In genomic region chr13:70650011-70650436, GRCm38 (mm10) we compare ENCODE assay signal across 10 mouse cellular contexts. TPM values are rescaled to one million over a fixed set of nuclear protein-coding genes. Genes with fewer than 3 reads are reported as not detected.
DNase-seq lines count a peak whose midpoint lies in the region; ATAC-seq and TF ChIP-seq lines count a peak whose summit lies in the region.
"Had no signal": no experiment of that assay in that cellular context is flagged by ENCODE, and none has a peak within 500 bp of the region (broad histone marks: within the 10 kb centered on the region; RNA-seq: fewer than 3 reads in every experiment).

No protein-coding gene starts in this region.

- no peak overlapping the region for H3K4me2 ChIP-seq in liver, embryonic 13.5 days
- no peak overlapping the region for H3K4me2 ChIP-seq in hindbrain, postnatal 0 days (ENCODE audit: low read depth, low read length)

- no peaks in the 10 kb centered on the region for H3K36me3 ChIP-seq in C2C12 (ENCODE audit: control insufficient read depth, insufficient read depth)
- no peaks in the 10 kb centered on the region for H3K36me3 ChIP-seq in kidney, adult 2 months (ENCODE audit: control insufficient read depth, insufficient read depth, low read length)
- H3K36me3 ChIP-seq in liver, embryonic 13.5 days, result no peaks in the 10 kb centered on the region
- H3K36me3 ChIP-seq in hindbrain, postnatal 0 days (ENCODE audit: insufficient read depth, low read length), result no peaks in the 10 kb centered on the region
- H3K36me3 ChIP-seq: midbrain, embryonic 10.5 days had no signal

- peak; percentile 63; the same call in 1 of the 2 replicates for ATAC-seq in liver, embryonic 13.5 days (ENCODE audit: low read depth)
- no peak; the same call in 1 of the 2 replicates for ATAC-seq in hindbrain, postnatal 0 days

- H3ac ChIP-seq in C2C12 (ENCODE audit: control insufficient read depth, insufficient read length, low read depth), result no peak overlapping the region

- H3K9ac ChIP-seq in liver, embryonic 13.5 days, result no peak overlapping the region
- H3K9ac ChIP-seq in hindbrain, postnatal 0 days (replicated peaks; ENCODE audit: low read length), result no peak overlapping the region

- H3K4me3 ChIP-seq in C2C12 (ENCODE audit: insufficient read depth, poor library complexity, severe bottlenecking), result no peak overlapping the region
- H3K4me3 ChIP-seq in kidney, adult 2 months (ENCODE audit: insufficient read depth, low read depth, low read length), result no peak overlapping the region
- no peak overlapping the region for H3K4me3 ChIP-seq in liver, embryonic 13.5 days (replicated peaks)
- no peak overlapping the region for H3K4me3 ChIP-seq in hindbrain, postnatal 0 days (ENCODE audit: low read length)
- H3K4me3 ChIP-seq: midbrain, embryonic 10.5 days had no signal

- WGBS in kidney, adult 2 months, result 52% methylated on average over 3 of the region's 3 CpGs
- 24% methylated on average over 3 of the region's 3 CpGs for WGBS in liver, embryonic 13.5 days (ENCODE audit: insufficient replicate concordance)
- 56% methylated on average over 3 of the region's 3 CpGs for WGBS in hindbrain, postnatal 0 days

- no peaks in the 10 kb centered on the region for H3K9me3 ChIP-seq in liver, embryonic 13.5 days (replicated peaks)
- no peaks in the 10 kb centered on the region for H3K9me3 ChIP-seq in hindbrain, postnatal 0 days (ENCODE audit: low read length)
- H3K9me3 ChIP-seq: midbrain, embryonic 10.5 days had no signal

- no peaks in the 10 kb centered on the region for H3K79me2 ChIP-seq in C2C12 (ENCODE audit: control insufficient read depth, insufficient read depth)

- intact Hi-C loops in gastrocnemius, postnatal 14 days (cut with DNase I; ENCODE audit: low total_unique reads), result no loop called here

- TF ChIP-seq CTCF in C2C12 (IDR thresholded peaks at IDR 0.05; ENCODE audit: control insufficient read depth, insufficient read depth, insufficient read length), result no peak
- no peak for TF ChIP-seq CTCF in kidney, adult 2 months (conservative IDR thresholded peaks at IDR 0.05; ENCODE audit: insufficient read depth, insufficient read length, low read depth, low read length)
- no peak for TF ChIP-seq CTCF in hindbrain, postnatal 0 days (IDR thresholded peaks at IDR 0.05; ENCODE audit: low read depth)

- H3K27ac ChIP-seq in kidney, adult 2 months (ENCODE audit: insufficient read depth, low read depth, low read length), result peak overlapping the region; percentile 13; the same call in 1 of the 2 replicates
- H3K27ac ChIP-seq in liver, embryonic 13.5 days, result no peak overlapping the region
- no peak overlapping the region for H3K27ac ChIP-seq in hindbrain, postnatal 0 days

- H3K4me1 ChIP-seq in kidney, adult 2 months (ENCODE audit: control insufficient read depth, insufficient read depth, low read length), result peaks cover 3% of the 10 kb centered on the region; the same call in 1 of the 2 replicates
- H3K4me1 ChIP-seq in liver, embryonic 13.5 days (replicated peaks), result no peaks in the 10 kb centered on the region
- H3K4me1 ChIP-seq in hindbrain, postnatal 0 days (ENCODE audit: insufficient read depth, low read length), result no peaks in the 10 kb centered on the region

- no peaks in the 10 kb centered on the region for H3K27me3 ChIP-seq in C2C12 (ENCODE audit: control insufficient read depth, insufficient read depth, insufficient read length)
- no peaks in the 10 kb centered on the region for H3K27me3 ChIP-seq in kidney, adult 2 months (replicated peaks; ENCODE audit: control insufficient read depth, insufficient read depth, low read length)
- no peaks in the 10 kb centered on the region for H3K27me3 ChIP-seq in liver, embryonic 13.5 days
- no peaks in the 10 kb centered on the region for H3K27me3 ChIP-seq in hindbrain, postnatal 0 days (ENCODE audit: insufficient read depth, low read length)

- DNase-seq in adrenal gland, postnatal 10 days, result peak; percentile 59
- peak; percentile 79 for DNase-seq in kidney, adult 2 months
- DNase-seq in liver, embryonic 13.5 days, result no peak
- no peak for DNase-seq in MN1 (ENCODE audit: low spot score)
- no peak for DNase-seq in spleen, adult 18-20 months
- DNase-seq in gastrocnemius, postnatal 14 days, result no peak
- DNase-seq in hindbrain, postnatal 0 days (ENCODE audit: low spot score), result no peak
- DNase-seq: cerebellum, adult 2 months had no signal

- H3K79me3 ChIP-seq in C2C12 (ENCODE audit: low read depth), result no peaks in the 10 kb centered on the region

- TF ChIP-seq POLR2A in kidney, adult 2 months (IDR thresholded peaks at IDR 0.05; ENCODE audit: low read depth, low read length), result no peak

TF ChIP-seq in C2C12, 6 proteins besides CTCF, POLR2A, EP300 and RAD21:
- peak; percentile 37 for TF ChIP-seq MYOD1 (IDR thresholded peaks at IDR 0.05; ENCODE audit: control insufficient read depth, insufficient read length, low read depth)
- no peak for TF ChIP-seq USF1 (IDR thresholded peaks at IDR 0.05; ENCODE audit: low read depth)

RNA-seq across cellular contexts. Expression of gene Ice1, which starts 12.6 kb away (rescaled TPM):
- 11.2 TPM for polyA plus RNA-seq in C2C12 (2012; fragmentation: generic; extraction: Trizol)
- total RNA-seq in adrenal gland, postnatal 10 days (2021), result 10 to 100 TPM; 22.5 to 31.4 TPM
- 15.4 and 17.1 TPM in 2 replicates for polyA plus RNA-seq in kidney, adult 2 months (2012; rRNA removed)
- polyA plus RNA-seq in liver, embryonic 13.5 days (2015; fragmentation: Nextera tagmentation; extraction: Ambion mirVana), result 4.9 and 5.4 TPM in 2 replicates
- total RNA-seq in gastrocnemius, postnatal 14 days (2021), result 10 to 100 TPM; 16.3 to 17.9 TPM
- 59.7 and 60.1 TPM in 2 replicates for total RNA-seq in hindbrain, postnatal 0 days (2014; rRNA removed)
- polyA plus RNA-seq in hindbrain, postnatal 0 days (2015; fragmentation: Nextera tagmentation; extraction: Ambion mirVana), result 18.7 and 21.5 TPM in 2 replicates

Comparison
In these comparisons a context has a peak if more than half of its experiments do, and no peak if none do; other contexts are left out.
1. DNase-seq: peak in adrenal gland, postnatal 10 days (single experiment) and kidney, adult 2 months (single experiment); none in liver, embryonic 13.5 days (single experiment), MN1 (single experiment), spleen, adult 18-20 months (0 of 2), gastrocnemius, postnatal 14 days (single experiment) and hindbrain, postnatal 0 days (single experiment).